Mouse (Mus musculus): Measurements from ENCODE around the gene Amz1.

DNA sequence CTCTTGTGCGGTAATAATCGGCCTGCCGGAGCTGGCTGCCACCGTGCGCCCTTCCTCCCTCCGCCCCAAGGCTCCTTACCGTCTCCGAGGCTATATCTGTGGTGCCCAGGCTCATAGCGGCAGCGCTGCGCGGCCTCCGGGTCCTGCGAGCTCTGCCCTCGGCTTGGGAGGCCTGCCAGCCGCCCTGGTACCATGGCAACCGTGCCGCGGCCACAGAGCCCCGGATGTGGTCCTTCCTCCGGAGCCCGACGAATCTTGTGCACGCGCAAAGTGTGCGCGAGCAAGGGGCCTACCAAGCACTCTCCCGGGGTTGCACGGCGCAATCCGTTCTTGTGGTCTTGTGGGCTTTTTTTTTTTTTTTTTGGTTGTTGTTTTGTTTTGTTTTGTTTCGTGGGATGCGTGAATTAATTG is 21.8 kb upstream of the Amz1 start, which contains the start of gene Iqce:
- TF ChIP-seq CTCF (IDR thresholded peaks at IDR 0.05; ENCODE audit: low read depth, low read length): no peak
- TF ChIP-seq POLR2A (IDR thresholded peaks at IDR 0.05; ENCODE audit: extremely low read depth, insufficient read depth, low read length): peak; percentile 31; the same call in 1 of the 2 replicates
